Comparison of ENCODE assay signal across 28 mouse cellular contexts in the genomic region with DNA sequence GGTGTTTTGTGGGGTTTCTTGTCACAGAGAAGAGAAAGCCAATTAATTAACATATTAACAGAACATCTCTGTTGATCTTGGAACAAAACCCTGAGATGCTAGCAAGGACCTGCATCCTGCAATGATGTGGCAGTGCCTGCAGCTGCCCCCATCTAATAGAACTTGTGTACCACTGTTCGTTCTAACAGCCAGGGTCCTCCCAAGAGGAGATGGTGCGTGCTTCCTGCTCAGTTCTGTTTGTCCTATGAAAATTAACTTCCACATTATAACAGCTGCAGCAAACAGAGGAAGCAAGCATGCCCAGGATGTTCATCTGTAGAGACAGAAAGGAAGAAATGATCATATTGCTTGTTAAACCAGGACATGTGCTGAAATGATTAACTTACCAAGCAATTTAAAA. TPM values are rescaled to one million over a fixed set of nuclear protein-coding genes. Genes with fewer than 3 reads are reported as not detected.
DNase-seq lines count a peak whose midpoint lies in the region; ATAC-seq and TF ChIP-seq lines count a peak whose summit lies in the region.
"Had no signal": no experiment of that assay in that cellular context is flagged by ENCODE, and none has a peak within 500 bp of the region (broad histone marks: within the 10 kb centered on the region; RNA-seq: fewer than 3 reads in every experiment).

No protein-coding gene starts in this region.

- no peaks in the 10 kb centered on the region for H3K36me3 ChIP-seq in CH12.LX (replicated peaks in 1 of 2; ENCODE audit: control insufficient read depth in 1 of 2, insufficient read depth in 1 of 2, low read length in 1 of 2)
- H3K36me3 ChIP-seq in forebrain, embryonic 10.5 days (replicated peaks): no peaks in the 10 kb centered on the region
- H3K36me3 ChIP-seq: forebrain, embryonic 15.5 days; kidney, embryonic 15.5 days; limb, embryonic 10.5 days; limb, embryonic 15.5 days; neural tube, embryonic 12.5 days had no signal

- H3K9me3 ChIP-seq in CH12.LX (replicated peaks; ENCODE audit: low read length): no peaks in the 10 kb centered on the region
- H3K9me3 ChIP-seq in forebrain, embryonic 10.5 days: no peaks in the 10 kb centered on the region
- H3K9me3 ChIP-seq: forebrain, embryonic 15.5 days; kidney, embryonic 15.5 days; limb, embryonic 10.5 days; limb, embryonic 15.5 days; neural tube, embryonic 12.5 days had no signal

- TF ChIP-seq CTCF in gastrocnemius, adult 2 months (IDR thresholded peaks at IDR 0.05): no peak
- no peak for TF ChIP-seq CTCF in left cerebral cortex, adult 2 months (IDR thresholded peaks at IDR 0.05)
- no peak for TF ChIP-seq CTCF in CH12.LX (conservative IDR thresholded peaks at IDR 0.05 in 1 of 2, IDR thresholded peaks at IDR 0.05 in 1 of 2; ENCODE audit: low read depth in 2 of 2, low read length in 2 of 2)

- 0 out of 2 replicates have a peak, but pooled peaks have one; percentile 3 for TF ChIP-seq EP300 in CH12.LX (IDR thresholded peaks at IDR 0.05; ENCODE audit: low read length)

- intact Hi-C loops in gastrocnemius, adult 2 months (cut with DNase I): no loop called here
- intact Hi-C loops in left cerebral cortex, adult 2 months (cut with DNase I): no loop called here
- intact Hi-C loops in left cerebral cortex, postnatal 10 days (cut with DNase I): no loop called here

- in situ Hi-C loops in CH12.LX (cut with MboI; ENCODE audit: low pct_ligation_motif_present, low pct_unique_long_range_greater_than_20kb, low sequenced_read_pairs): no loop called here

- no peak overlapping the region for H3K4me2 ChIP-seq in CH12.LX (ENCODE audit: insufficient read depth, low read depth, poor library complexity, severe bottlenecking)
- H3K4me2 ChIP-seq: forebrain, embryonic 15.5 days; kidney, embryonic 15.5 days; limb, embryonic 15.5 days; lung, embryonic 14.5 days; midbrain, embryonic 11.5 days; neural tube, embryonic 12.5 days had no signal

- peak; percentile 10; the same call in 1 of the 2 replicates for ATAC-seq in neutrophil, adult 5-6 weeks (ENCODE audit: extremely low read depth, insufficient number of reproducible peaks, low FRiP score, poor library complexity, severe bottlenecking)
- ATAC-seq: forebrain, embryonic 15.5 days; hindbrain, embryonic 16.5 days had no signal

- H3K4me1 ChIP-seq in CH12.LX (ENCODE audit: control insufficient read depth in 1 of 2, insufficient read depth in 2 of 2): peaks cover 27 to 88% of the 10 kb centered on the region in 2 experiments
- 0 out of 2 replicates have a peak, but pooled peaks cover 4% of the 10 kb centered on the region for H3K4me1 ChIP-seq in forebrain, embryonic 10.5 days
- H3K4me1 ChIP-seq: forebrain, embryonic 15.5 days; limb, embryonic 10.5 days; limb, embryonic 15.5 days; neural tube, embryonic 12.5 days had no signal

- TF ChIP-seq RAD21 in CH12.LX (IDR thresholded peaks at IDR 0.05; ENCODE audit: low read depth, low read length): no peak

- no peak for TF ChIP-seq POLR2A in CH12.LX (IDR thresholded peaks at IDR 0.05; ENCODE audit: low read depth, low read length)

- H3K79me2 ChIP-seq in CH12.LX (replicated peaks; ENCODE audit: control insufficient read depth, extremely low read depth, insufficient read depth, poor library complexity, severe bottlenecking): no peaks in the 10 kb centered on the region

- no peak overlapping the region for H3K9ac ChIP-seq in CH12.LX (ENCODE audit: insufficient read depth, low read depth)
- H3K9ac ChIP-seq: forebrain, embryonic 15.5 days; kidney, embryonic 15.5 days; limb, embryonic 15.5 days; liver, embryonic 14.5 days; lung, embryonic 14.5 days; neural tube, embryonic 12.5 days had no signal

- H3K27ac ChIP-seq in gastrocnemius, adult 2 months: peak overlapping the region; percentile 51
- peak overlapping the region; percentile 63; the same call in 1 of the 2 replicates for H3K27ac ChIP-seq in left cerebral cortex, adult 2 months
- no peak overlapping the region for H3K27ac ChIP-seq in CH12.LX (ENCODE audit: insufficient read depth, low read depth)
- no peak overlapping the region for H3K27ac ChIP-seq in forebrain, embryonic 10.5 days
- H3K27ac ChIP-seq: forebrain, embryonic 15.5 days; kidney, embryonic 15.5 days; limb, embryonic 10.5 days; limb, embryonic 15.5 days; liver, embryonic 14.5 days; neural tube, embryonic 12.5 days had no signal

- 78% methylated on average over 2 of the region's 2 CpGs for WGBS in forebrain, embryonic 10.5 days

- dilution Hi-C loops in CH12.LX (cut with MboI; ENCODE audit: extremely low pct_ligation_motif_present, extremely low pct_unique_long_range_greater_than_20kb, low sequenced_read_pairs): no loop called here

- DNase-seq in gastrocnemius, adult 2 months: no peak
- no peak for DNase-seq in gastrocnemius, postnatal 4 days (ENCODE audit: low spot score in 2 of 2)
- no peak for DNase-seq in left cerebral cortex, adult 2 months (ENCODE audit: extremely low spot score in 1 of 2, low spot score in 2 of 2)
- no peak for DNase-seq in left cerebral cortex, postnatal 10 days (ENCODE audit: extremely low spot score in 1 of 2, low spot score in 2 of 2)
- peak; percentile 50 for DNase-seq in CH12.LX (ENCODE audit: extremely low read depth)
- no peak for DNase-seq in forebrain, embryonic 10.5 days (ENCODE audit: extremely low spot score, low spot score)
- no peak for DNase-seq in urinary bladder, adult 18-20 months (ENCODE audit: low spot score in 2 of 2)
- DNase-seq: adrenal gland, postnatal 14 days; cerebellum, adult 8-10 months; cerebellum, postnatal 25 days; gastrocnemius, postnatal 10 days; kidney, adult 18-20 months; kidney, postnatal 25 days; lung, embryonic 14.5 days; lung, postnatal 14 days; right cerebral cortex, postnatal 4 days; thymus, adult 2 months; thymus, postnatal 36 days had no signal

- no peaks in the 10 kb centered on the region for H3K27me3 ChIP-seq in CH12.LX (replicated peaks)
- H3K27me3 ChIP-seq in forebrain, embryonic 10.5 days (ENCODE audit: poor library complexity, severe bottlenecking): no peaks in the 10 kb centered on the region
- H3K27me3 ChIP-seq: forebrain, embryonic 15.5 days; kidney, embryonic 15.5 days; limb, embryonic 15.5 days; neural tube, embryonic 12.5 days had no signal

- no peak overlapping the region for H3K4me3 ChIP-seq in gastrocnemius, adult 2 months
- H3K4me3 ChIP-seq in left cerebral cortex, adult 2 months: no peak overlapping the region
- H3K4me3 ChIP-seq in CH12.LX (replicated peaks in 1 of 3; ENCODE audit: low read depth in 2 of 3, low read length in 2 of 3, poor library complexity in 1 of 3): no peak overlapping the region
- no peak overlapping the region for H3K4me3 ChIP-seq in forebrain, embryonic 10.5 days
- H3K4me3 ChIP-seq: forebrain, embryonic 15.5 days; kidney, embryonic 15.5 days; limb, embryonic 10.5 days; limb, embryonic 15.5 days; myocyte; neural tube, embryonic 12.5 days had no signal

TF ChIP-seq in CH12.LX, 34 proteins besides CTCF, POLR2A, EP300 and RAD21:
- TF ChIP-seq USF1 (IDR thresholded peaks at IDR 0.05; ENCODE audit: low read depth, low read length) (no peak), MAX (IDR thresholded peaks at IDR 0.05; ENCODE audit: low read length) (no peak), GABPA (IDR thresholded peaks at IDR 0.05; ENCODE audit: insufficient replicate concordance, low read depth, low read length) (no peak), E2F4 (IDR thresholded peaks at IDR 0.05; ENCODE audit: insufficient replicate concordance, low read depth, low read length) (no peak), MEF2A (IDR thresholded peaks at IDR 0.05; ENCODE audit: borderline replicate concordance, low read depth, low read length) (no peak), MAZ (IDR thresholded peaks at IDR 0.05; ENCODE audit: low read depth, low read length) (no peak), NELFE (IDR thresholded peaks at IDR 0.05; ENCODE audit: low read depth, low read length) (no peak), IRF4 (IDR thresholded peaks at IDR 0.05; ENCODE audit: low read depth, low read length) (no peak), TBP (conservative IDR thresholded peaks at IDR 0.05; ENCODE audit: low read depth, low read length) (no peak), UBTF (IDR thresholded peaks at IDR 0.05; ENCODE audit: low read depth, low read length) (no peak), USF2 (conservative IDR thresholded peaks at IDR 0.05; ENCODE audit: low read depth, low read length) (no peak), TCF12 (IDR thresholded peaks at IDR 0.05; ENCODE audit: low read depth, low read length) (no peak), NRF1 (IDR thresholded peaks at IDR 0.05; ENCODE audit: low read depth, low read length) (no peak), ETS1 (conservative IDR thresholded peaks at IDR 0.05; ENCODE audit: low read depth, low read length) (no peak; the same call in 1 of the 2 replicates), ZMIZ1 (IDR thresholded peaks at IDR 0.05; ENCODE audit: low read depth, low read length) (no peak), MXI1 (IDR thresholded peaks at IDR 0.05; ENCODE audit: low read depth, low read length) (no peak), ZC3H11A (IDR thresholded peaks at IDR 0.05; ENCODE audit: low read depth, low read length) (no peak), KAT2A (IDR thresholded peaks at IDR 0.05; ENCODE audit: insufficient replicate concordance, low read length) (no peak), CHD2 (IDR thresholded peaks at IDR 0.05; ENCODE audit: low read length) (no peak), HCFC1 (IDR thresholded peaks at IDR 0.05; ENCODE audit: low read depth, low read length) (no peak)

RNA-seq across cellular contexts. Expression of a gene that starts 37.5 kb away (rescaled TPM):
- 10 to 100 TPM; 24.4 to 27.3 TPM for total RNA-seq in gastrocnemius, adult 2 months (2021)
- total RNA-seq in gastrocnemius, postnatal 4 days (2021): 10 to 100 TPM; 34.2 to 40.2 TPM
- total RNA-seq in left cerebral cortex, adult 2 months (2021): 10 to 100 TPM; 36.4 to 36.8 TPM
- total RNA-seq in left cerebral cortex, postnatal 10 days (2021): 10 to 100 TPM; 38.8 to 39.4 TPM
- 17.4 and 17.9 TPM in 2 replicates for total RNA-seq in CH12.LX (2012; rRNA removed)
- total RNA-seq in CH12.LX (2014; rRNA removed): 11.2 and 13.7 TPM in 2 replicates
- 16.3 and 18.4 TPM in 2 replicates for polyA plus RNA-seq in CH12.LX (2012; ENCODE audit: insufficient read length, low read depth)
- total RNA-seq in neutrophil, adult 5-6 weeks (2017): 49.6 and 51.6 TPM in 2 replicates
- 11.7 and 11.9 TPM in 2 replicates for polyA plus RNA-seq in forebrain, embryonic 10.5 days (2016; fragmentation: Nextera tagmentation; extraction: Ambion mirVana)

Comparison
In these comparisons a context has a peak if more than half of its experiments do, and no peak if none do; other contexts are left out.
1. H3K27ac ChIP-seq: peak in gastrocnemius, adult 2 months (single experiment) and left cerebral cortex, adult 2 months (single experiment); none in CH12.LX (single experiment) and forebrain, embryonic 10.5 days (single experiment).